Mouse (Mus musculus) cerebellum, adult 8-10 months (tissue): ENCODE data around the gene Zkscan3.

Experiments
- DNase-seq: peaks from one replicate; pipeline ENCODE4 v3.0.0; 2022

Gene Zkscan3

GRCm38 (mm10) chr13:21402287-21402846 lies at the start of gene Zkscan3:
TSS of gene Zkscan3 (minus strand) at chr13:21402755.
- DNase-seq: peak; percentile 83

GRCm38 (mm10) chr13:21447856-21448614 lies 45.5 kb upstream of the Zkscan3 start:
- no peak for DNase-seq

DNA sequence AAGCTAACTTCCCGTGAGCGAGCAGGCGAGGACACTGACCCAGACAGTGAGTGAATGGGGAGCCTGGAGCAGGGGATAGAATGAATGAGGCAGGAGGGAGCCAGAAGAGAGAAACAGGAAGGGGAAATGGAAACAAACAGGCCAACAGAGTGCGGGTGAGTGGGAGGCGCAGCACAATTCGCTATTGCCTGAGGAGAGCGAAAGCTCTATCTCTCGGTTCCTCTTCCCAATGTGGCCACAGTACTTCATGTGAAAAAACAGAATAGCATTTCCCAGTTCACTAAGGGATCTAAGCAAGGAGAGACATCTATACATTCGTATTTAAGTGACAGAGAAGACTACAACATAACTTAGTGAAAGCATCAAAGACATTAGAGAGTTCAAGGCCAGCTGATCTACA lies 44.2 kb upstream of the Zkscan3 start:
- no peak for DNase-seq

DNA sequence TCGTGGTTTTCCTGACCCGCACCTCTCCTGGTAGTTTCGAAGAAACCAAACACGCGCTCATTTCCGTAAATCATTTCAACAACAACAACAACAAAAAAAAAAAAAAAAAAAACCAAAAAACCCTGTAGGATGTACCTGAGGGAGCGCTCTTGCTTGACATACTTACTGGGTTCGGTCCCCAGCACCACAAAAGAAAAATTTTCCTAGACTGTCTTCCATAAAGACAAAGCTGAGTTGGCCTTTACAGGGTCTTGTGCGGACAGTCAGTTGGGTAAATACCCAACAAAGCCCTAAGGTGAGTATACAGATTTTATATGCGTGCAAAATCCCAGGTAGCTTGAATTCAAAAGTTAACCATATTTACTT lies 38.6 kb upstream of the Zkscan3 start:
- no peak for DNase-seq

DNA sequence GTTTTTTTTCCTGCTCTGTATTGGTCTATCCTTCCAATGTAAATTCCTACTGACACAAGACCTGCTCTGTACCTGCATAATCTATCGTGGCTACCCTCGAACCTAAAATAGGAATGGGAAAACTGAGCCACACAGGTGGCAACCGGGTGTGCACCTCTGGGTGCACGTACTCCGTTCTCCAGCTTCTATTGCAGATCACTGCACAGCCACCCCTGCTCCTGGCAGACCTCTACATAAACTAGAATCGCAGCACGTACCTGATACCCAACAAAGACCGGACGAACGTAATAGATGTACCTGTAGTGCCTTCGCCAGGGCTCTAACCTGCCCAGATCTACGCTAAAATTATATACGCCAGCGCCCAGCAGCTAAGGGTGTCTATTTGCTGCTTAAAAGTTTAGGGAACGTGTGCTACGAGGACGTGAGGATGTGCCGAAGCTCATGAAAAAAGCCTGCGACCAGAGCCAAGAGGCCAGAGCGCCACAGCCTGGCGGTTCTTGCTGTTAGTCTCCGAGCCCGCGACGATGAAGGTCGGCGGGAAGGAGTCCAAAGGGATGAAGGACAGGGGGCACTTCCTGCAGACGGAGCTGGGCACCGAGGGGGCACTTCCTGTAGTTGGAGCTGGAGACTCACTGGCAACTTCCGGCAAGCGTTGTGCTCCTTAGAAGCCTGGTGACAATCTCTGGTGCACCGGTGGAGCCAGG lies 38.1 kb upstream of the Zkscan3 start, which contains the start of gene Pgbd1:
Pgbd1 (minus strand) TSS at position 556 of the 704 bp plus-strand sequence.
- DNase-seq: peak; percentile 75

GRCm38 (mm10) chr13:21435476-21435875 lies 32.9 kb upstream of the Zkscan3 start:
- DNase-seq: no peak

GRCm38 (mm10) chr13:21427631-21428030 lies 25.1 kb upstream of the Zkscan3 start:
- no peak for DNase-seq

DNA sequence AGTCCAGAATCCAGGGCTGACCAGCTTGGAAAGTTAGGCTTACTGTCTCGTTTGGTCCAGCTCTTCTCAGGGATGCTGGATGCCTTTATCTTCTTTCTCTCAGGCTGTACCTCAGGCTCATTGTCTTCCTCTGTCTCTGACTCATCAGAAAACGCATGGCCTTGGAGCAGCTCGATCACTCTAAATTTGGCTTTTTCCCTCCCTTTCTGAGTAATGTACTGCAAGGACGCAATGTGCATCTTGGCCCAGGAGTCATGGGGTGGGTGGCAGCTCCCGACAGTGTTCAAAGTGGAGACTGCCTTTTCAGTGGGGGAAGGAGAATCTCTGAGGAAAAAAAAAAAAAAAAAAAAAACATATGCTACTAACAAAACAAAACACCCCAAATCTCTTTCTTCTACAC lies 20.7 kb upstream of the Zkscan3 start:
- DNase-seq: no peak

DNA sequence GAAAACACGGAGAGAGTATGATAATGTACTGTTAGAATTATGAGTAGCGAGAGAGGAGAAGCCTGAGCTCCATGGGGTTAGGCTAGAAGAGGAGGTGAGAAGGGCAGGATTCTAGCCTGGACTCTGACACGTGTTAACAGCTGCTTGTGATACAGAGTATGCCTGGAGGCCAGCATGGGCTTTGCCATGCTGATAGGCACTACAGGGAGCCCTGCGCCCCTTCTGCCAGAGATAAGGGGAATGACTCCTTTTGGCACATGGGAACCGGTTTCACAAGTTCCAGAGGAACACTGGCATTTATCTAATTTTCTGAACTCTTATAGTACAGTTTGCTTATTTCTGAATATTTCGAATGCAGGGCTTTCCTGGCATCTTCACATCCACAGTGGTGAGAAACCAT lies 16.3 kb upstream of the Zkscan3 start:
- DNase-seq: no peak

DNA sequence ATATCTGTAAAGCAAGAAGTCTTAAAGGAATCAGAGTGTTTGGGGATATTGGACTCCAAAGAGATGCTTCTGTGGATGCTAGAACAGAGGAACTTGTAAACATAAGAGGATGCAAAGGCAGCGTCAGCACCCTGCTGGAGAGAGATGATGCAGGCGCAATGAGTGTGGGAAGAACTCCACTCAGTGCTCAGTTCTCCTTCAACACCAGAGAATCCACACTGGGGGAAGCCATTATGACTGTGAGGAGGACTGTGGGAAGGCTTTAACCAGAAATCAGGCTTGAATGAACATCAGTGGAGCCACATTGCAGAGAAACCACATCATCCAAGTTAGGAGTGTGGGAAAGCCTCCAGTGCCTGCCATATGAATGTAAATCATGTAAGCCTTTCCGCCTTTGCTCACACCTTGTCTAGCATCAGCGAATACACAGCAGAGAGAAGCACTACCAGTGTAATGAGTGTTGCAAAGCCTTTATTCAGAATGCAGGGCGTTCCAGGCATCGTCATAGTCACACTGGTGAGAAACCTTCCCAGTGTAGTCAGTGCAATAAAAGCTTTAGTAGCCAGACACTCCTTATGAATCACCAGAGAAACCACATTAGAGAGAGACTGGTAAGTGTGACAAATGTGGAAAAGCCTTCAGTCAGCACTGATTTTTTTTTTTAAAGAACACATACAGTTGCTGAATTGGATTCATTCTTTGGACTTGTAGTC lies 14.9 kb upstream of the Zkscan3 start:
- DNase-seq: no peak

DNA sequence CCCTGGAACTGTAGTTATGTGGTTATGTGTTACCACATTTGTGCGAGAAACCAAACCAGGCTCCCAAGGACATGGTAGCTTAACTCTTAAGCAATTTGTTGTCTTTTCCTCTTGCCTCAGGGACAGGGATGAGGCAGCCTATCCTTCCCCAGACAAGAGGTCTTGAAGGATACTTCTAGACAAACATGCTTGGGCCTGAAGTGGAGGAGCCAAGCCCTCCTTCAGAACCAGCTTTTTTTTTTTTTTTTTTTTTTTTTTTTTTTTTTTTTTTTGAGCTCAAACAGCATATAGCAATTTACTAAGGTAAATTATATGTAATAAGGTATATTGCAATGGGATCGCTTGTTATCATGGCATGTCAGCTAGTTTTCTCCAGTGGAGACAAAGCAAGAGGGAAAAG lies 13.2 kb upstream of the Zkscan3 start:
- DNase-seq: no peak

DNA sequence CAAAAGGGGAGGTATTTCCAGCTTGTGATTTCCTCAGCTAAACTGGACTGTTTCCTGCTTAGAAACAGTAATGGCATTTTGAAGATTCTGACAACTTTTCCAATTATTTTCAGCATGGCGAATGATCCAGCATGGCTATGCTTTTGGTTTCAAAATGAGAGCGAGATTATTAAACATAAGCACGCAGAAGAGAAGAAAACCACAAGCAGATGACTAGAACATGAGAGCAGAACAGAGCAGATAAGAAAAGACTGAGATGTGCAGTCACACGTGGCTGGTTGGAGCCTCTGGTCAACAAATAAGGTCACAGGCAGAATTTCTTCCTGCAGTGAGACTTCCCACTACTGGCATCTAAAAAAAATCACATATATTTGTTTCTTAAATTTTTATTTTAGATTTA lies 12.7 kb upstream of the Zkscan3 start:
- no peak for DNase-seq

DNA sequence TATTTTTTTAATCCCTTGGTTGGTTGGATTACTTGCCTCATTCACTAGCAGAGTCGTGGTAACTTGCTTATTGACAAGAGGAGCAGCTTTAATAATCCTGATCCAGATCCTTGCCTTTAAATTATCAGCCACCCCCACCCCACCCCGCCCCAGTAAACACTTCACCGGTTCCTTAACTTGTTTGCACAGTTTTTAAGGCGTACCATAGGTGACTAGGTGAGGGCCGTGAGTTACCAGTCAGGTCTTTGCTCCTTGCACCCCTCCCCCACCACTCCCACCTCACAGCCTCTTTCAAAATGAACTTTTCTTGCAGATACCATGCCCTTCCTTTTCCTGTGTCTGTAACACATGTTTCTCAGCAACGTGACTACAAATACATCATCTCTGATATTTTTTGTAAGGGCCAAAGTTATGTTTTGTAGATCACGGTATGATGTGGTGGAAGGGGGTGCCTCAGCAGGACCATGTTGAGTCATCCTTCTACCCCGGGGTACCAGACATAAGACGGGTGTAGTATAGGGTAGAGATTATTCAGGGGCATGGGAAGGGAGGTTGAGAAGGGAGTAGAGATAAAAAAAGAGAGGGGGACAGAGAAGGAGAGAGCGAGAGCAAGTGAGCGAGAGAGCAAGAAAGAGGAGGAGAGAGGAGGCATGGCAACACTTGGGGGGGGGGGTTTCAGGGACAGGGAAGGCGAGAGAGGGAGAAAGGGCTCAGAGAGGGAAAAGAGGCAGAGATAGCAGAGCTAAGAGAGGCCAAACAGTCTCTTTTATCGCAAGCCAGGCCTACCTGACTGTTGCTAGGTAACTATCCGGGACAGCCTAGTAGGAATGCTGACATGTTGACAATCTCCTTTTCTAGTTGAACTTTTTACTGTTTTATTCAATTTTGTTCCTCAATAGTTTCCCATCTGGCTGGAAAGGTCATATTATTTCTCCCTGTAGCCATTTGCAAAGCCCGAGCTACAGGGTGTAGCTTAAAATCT lies 12.0 kb upstream of the Zkscan3 start:
- no peak for DNase-seq

- peak; percentile 23 for DNase-seq
Measured at GRCm38 (mm10) chr13:21408805-21409459, 6.4 kb upstream of the Zkscan3 start.

- DNase-seq: peak; percentile 84
Measured at GRCm38 (mm10) chr13:21407969-21408804, 5.6 kb upstream of the Zkscan3 start.

DNA sequence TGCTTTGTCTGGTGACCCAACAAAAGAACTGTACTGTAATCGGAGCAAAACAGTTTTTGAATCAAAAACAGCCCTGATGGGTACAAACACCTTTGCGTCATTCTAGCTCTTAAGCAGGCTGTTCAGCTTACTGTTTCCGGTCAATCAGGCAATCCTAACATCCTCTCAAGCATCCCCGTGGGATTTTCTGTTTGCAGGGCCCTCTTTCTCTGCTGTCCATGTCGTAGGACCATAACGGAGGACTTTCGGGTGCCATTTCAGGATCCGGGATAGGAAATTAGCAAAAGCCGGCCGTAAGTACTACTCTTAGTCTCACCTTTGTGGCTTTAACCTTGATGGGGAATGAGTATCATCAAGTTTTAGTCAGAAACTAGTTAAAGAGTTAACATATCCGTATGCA lies 4.8 kb upstream of the Zkscan3 start:
- no peak for DNase-seq

DNA sequence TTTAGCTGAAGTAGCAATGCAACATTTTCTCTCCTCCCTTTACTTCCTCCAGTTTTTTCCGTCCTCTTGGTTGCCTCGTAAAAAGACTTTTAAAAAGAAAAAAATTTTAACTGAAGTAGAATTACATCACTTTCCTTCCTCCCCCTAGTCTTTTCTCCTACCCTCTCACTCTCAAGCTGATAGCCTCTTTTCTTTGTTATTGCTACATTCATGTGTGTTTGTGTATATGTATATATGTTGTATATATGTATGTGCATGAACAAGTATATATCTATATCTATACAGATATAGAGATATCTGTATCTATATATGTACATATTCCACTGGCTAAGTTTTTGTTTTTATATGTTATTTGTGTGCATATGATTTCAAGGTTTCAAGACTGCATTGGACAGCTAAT lies 293 bp upstream of the Zkscan3 start:
- DNase-seq: no peak

- no peak for DNase-seq
Measured at GRCm38 (mm10) chr13:21401636-21402286, 794 bp downstream of the Zkscan3 start.

GRCm38 (mm10) chr13:21401166-21401565 lies 1.4 kb downstream of the Zkscan3 start:
- DNase-seq: no peak

DNA sequence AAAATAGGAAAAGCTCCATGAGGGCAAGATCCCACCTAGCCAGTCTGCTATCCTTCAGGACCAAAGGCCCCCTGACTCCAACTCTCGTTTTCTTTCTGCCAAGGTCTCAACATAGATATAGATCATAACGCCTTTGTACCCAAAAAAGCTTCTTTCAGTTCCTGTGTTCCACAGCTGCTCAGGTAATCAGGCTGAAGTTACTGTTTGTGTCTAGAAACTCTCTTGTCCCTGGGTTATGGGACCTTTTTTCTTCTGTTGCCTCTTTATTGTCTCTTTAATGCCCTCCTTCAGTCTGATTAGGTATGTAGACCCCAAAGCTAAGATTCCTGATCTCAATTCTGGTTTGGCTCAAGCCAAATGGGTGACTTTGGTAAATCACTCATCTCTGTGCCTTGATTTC lies 5.1 kb downstream of the Zkscan3 start:
- no peak for DNase-seq
